Mouse (Mus musculus): ENCODE data around the gene Aif1.

Gene Aif1

DNA sequence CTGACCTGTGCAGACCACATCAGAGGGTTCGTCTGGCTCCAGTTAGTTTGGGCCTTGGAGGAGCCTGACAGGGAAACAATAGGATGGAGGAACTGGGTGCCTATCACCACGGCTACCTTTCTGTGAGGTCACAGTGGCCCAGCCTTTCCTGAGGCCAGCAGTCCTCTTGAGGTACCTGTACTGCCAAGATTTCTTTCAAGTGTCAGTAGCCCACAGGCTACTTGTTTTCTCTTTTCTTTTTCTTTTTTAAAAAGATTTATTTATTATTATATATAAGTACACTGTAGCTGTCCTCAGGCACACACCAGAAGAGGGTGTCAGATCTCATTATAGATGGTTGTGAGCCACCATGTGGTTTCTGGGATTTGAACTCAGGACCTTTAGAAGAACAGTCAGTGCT is at the start of gene Aif1:
Gene Aif1 (minus strand): TSS at position 101 of the 400 bp plus-strand sequence.
- no peak for DNase-seq

DNA sequence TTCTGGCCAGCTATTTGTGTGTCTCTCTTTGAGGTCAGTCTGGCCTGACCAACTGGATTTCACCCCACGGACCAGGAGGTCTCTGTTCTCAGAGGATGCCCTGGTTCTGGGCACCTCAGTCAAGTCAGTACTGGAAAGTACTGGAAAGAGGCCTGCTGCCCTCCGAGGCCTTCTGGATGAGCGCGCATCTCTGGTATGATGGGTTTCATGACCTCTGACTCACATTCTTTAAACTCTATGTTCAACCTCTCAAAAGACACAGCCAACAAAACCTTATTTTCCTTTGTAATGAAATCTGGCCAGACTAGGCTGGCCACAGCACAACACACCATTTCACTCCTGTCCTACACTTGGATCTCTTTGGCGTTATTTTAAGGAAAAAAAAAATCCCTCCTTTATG is 49.6 kb upstream of the Aif1 start:
- DNase-seq, result no peak

DNA sequence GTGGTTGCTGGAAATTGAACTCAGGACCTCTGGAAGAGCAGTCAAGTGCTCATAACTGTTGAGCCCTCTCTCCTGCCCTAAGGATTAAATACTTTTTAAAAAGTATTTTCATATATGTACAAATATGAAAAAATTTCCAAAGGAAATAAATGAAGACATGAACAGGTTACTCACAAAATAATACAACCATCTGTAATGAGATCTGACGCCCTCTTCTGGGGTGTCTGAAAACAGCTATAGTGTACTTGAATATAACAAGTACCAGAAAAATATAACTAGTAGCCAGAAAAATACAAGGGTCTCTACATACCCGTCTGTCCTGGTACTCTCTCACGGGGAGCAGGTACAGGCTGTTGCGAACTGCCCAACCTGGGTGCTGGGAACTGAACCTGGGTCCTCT is 48.8 kb upstream of the Aif1 start:
- no peak for DNase-seq

DNA sequence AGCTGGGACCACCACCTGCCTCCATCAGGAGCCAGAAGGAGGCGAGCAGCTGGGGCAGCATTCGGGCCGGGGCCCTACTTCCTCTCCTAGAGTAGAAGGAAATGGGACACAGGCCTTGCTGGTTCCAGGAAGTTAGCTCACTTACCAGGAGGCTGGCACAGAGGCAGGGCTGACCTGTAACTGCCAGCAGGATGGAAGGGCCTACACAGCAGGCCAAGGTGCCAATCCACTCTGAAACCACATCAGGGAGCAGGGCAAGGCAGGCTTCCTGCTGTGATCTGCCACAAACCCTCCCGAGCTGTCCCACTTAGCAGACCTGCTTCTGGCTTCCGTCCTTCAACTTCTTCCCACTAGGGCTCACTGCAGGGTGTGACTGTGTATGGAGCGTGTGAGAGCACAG is 46.4 kb upstream of the Aif1 start:
- DNase-seq, result no peak

DNA sequence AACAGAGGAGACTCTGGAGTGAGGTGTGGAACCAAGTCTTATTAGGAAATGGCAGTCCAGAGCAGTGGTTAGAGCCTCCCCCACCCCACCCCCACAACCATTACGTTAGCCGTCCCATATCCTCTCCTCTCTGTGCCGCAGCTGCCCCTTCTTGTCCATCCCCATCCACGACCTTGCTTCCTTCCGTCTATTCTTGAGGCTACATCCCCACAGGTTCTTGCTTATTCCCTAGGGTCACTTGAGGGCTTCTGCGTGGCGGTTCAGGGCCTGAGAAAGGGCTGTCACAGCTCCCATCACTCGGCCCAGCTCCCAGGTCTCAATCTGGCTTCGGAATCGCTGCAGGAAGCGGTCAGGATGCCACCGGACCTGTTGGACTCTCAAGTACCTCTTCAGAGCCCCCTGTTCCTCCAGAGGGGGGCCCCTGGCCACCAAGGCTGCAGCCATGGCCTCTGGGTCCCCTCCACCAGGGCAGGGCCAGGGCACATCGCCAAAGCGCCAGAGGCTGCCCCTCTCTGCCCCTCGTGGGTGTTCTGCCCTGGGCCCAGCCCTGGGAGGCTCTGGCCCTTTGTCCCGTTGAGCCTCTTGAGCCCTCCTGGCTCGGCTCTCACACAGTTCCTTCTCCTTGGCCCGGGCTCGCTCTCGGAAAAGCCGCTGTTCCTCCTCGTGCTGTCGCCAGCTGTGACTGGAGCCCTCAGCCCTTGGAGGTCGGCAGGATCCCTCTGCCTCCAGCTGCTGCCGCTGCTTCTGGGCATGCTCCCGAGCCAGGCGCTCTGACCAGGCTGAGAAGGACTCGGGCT is 44.5 kb upstream of the Aif1 start, which contains the start of gene Gm16181:
Gene Gm16181 (plus strand): TSS at position 679 of the 797 bp plus-strand sequence.
- no peak for DNase-seq

DNA sequence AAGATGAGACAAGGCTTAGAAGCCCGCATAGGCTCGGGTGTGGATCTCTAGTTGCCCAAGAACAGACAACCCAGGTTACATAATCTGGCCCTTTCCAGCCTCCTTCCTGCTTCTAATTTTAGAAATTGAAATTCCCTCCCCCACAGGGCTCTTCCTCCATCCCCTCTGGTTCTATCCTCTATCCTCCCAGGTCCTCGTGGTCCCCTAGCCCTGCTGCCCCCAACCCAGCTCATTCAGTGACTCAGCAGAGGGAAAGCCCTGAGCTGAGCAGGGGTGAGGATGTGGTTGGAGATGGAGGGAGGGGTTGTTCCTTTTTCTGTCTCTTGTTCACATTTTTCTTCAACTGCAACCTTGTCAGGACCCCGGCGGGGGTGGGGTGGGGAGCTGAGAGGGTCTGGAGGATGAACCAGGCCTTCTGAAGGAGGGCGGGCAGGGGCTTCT is 43.8 kb upstream of the Aif1 start:
- DNase-seq, result no peak

DNA sequence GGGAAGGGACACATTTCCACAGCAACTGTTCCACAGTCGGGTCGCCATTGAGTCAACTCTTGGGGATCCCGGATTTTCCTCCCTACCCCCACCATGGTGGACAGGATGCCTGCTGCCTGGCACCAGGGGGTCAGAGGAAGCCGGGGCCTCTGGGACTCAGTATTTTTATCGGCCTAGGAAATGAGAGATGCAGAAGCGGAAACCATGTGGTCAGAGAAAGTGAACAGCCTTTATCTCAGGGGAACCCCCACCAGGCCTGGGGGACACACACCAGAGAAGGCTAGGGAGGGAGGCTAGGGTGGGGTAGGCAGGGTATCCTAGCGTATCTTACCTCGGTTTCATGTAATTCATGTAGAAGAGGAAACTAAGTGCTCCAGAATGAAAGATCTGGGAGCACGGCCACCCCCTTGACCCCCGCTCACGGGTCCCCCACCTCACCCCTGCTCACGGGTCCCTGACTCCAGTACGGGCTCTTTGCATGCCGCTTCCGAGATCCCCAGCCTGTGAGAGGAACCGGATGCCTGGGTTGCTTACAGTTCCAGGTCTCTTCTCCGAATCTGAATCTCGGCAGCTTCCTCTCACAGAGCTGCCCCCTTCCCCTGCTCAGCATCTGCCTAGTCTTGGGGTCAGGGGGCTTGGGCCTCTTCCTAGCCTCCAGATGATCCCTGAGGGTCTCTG is 42.8 kb upstream of the Aif1 start:
- no peak for DNase-seq

DNA sequence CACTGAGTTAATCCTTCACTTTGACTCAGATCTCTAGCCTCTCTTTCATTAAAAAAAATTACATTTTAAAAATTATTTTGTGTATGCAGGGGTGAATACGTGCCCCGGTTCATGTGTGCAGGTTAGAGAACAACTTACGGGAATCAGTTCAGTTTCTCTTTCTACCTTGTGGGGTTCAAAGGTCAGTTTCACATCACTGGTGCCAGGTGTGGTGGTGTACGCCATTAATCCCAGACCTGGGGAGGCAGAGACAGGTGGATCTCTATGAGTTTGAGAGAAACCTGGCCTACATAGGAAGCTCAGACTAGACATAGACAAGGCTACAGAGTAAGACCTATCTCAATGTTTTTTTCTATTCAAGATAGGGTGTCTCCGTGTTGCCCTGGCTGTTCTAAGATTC is 37.2 kb upstream of the Aif1 start:
- no peak for DNase-seq

DNA sequence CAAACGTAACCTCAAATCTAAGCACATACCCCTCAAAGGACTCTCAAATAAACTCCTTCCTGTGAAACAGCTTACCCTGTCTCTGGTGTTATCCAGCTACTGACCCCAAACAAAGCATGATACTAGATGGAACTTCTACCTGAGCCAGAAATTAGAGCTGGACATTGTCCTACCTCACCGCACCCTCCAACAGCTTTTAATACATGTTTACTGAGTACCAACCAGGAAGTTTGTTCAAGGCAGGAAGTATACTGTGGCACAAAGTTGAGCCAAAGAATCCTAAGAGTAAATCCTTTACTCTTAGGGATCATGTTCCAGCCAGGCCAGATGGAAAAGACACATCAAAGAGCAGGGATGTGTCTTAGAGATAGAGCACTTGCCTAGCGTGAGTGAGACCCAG is 34.7 kb upstream of the Aif1 start:
- DNase-seq, result no peak

DNA sequence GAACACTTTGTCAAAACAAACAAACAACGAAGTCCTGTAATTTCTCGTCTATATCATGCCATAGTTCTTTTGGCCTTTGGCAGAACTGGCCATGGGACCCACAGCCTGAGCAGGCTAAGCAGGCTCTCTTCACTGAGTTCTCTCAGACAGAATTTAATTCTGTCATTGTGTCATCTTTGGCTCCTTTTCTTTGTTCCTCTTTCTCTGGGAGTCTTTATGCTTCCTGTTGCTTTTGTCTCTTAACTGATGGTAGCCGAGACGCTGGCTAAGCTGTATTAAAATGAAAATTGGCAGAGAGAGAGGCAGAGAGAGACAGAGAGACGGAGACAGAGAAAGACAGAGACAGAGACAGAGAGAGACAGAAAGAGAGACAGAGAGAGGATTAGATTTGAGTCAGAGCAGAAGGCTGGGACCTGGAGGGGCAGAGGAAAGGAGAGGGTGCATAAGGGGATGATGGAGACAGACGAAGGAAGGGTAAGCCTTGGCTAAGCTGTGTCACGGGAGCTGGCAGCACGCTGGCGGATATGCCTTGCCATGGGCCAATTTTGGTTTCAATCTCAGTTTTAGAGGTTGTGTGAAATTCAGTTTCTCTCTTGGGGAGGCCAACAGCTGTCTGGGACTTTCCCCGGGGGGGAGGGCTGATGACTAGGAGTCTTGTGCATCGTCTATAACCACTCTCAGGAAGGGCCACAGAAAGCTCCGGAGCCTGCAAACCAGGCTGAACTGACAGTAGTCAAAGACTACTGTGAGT is 34.1 kb upstream of the Aif1 start:
- DNase-seq, result no peak

DNA sequence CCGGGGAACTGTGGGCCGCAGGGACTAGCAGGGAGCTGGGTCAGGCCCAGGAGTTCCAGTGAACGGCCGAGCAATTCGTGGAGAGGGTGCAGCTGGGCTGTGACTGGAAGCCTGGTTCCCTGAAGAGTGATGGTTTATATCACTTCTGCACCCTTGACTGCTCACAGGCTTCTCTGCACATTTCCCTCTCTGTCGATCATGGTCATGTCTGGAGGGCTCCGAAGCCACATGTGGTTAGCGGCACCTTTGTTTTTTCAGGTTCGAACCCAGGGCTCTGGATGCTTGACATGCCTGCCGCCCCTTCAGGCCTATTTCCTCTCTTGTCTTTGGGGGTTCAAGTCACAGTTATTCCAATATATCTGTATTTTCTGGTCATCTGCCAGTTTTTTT is 29.5 kb upstream of the Aif1 start:
- DNase-seq, result no peak

DNA sequence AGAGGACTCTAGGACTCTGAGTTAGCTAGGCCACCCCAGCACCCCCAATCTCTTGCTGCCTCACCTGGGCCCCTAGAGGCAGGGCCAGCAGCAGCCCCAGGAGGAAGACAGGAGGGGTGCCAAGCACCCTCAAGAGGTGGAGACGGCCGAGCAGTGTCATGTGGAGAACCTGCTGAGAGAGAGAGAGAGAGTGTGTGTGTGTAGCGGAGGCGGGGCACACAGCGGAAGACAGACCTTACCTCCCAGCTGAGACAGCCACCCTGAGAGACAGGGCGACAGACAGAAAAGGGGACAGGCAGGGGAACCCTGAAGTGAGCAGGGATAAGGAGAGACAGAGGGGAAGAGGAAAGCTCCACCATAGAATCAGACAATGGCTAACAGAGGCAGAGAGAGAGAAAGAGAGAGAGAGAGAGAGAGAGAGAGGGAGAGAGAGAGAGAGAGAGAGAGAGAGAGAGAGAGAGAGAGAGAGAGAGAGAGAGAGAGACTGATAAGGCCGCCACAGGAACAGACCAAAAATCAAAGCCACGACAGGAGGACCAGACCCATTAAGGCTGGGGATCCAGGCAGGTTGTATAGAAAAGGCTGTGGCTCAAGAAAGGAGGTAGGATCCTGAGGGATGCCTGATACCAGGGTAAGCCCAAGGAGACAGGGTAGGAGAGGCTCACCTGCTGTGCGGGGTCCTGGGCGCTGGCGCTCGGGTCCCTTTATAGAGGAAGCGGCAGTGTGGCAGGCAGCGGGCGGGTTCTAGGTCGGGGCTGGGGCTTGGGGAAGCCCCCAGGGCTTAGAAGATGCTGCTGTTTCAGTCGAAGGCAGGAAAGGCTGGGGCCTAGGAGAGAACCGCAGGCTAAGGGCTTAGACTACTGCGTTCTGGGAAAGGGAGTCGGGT is 28.9 kb upstream of the Aif1 start, which contains the start of gene Lta:
Gene Lta (minus strand): TSS at position 858 of the 886 bp plus-strand sequence.
- no peak for DNase-seq

DNA sequence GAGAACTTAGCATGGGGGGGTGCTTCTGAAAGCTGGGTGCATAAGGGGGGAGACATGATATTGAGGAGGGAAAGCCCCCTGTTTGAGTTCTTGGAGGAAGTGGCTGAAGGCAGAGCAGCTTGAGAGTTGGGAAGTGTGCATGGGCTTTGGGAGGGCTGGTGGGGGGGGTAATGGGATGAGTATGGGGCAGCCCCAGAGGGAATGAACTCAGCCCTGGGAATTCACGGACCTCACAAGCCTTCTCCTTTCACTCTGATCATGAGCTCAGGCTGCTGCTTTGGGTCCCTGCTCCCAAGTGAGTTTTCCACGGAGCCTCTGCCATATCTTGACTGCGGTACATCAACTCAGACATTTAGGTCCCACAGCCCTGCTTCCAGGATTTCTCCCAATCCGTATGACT is 26.6 kb upstream of the Aif1 start:
- no peak for DNase-seq

DNA sequence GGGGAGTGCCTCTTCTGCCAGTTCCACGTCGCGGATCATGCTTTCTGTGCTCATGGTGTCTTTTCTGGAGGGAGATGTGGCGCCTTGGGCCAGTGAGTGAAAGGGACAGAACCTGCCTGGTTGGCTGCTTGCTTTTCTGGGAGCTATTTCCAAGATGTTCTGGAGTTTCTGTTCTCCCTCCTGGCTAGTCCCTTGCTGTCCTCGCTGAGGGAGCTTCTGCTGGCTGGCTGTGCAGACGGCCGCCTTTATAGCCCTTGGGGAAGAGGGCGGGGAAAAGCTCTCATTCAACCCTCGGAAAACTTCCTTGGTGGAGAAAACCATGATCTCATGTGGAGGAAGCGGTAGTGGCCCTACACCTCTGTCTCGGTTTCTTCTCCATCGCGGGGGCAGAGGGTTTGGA is 25.9 kb upstream of the Aif1 start, which contains the start of gene Tnf:
Gene Tnf (minus strand): TSS at position 221 of the 400 bp plus-strand sequence.
- DNase-seq, result no peak

DNA sequence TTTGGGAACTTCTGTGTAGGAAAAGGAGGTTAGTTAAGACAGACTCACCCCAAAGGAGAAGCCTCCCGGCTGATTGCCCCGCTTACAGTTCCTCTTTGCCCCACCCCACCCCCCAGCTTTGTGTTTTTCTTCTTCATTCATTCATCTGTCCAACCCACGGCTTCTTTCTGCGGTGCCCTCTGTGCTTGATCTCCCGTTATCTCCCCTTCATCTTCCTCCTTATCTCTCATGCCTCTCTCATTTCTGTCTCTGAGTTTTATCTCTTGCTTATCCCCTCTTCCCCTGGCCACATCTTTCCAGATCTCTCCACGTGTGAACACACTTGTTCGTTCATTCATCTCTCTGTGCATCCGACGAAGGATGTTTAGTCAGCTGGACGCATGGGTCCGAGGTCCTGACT is 25.3 kb upstream of the Aif1 start:
- DNase-seq, result no peak

DNA sequence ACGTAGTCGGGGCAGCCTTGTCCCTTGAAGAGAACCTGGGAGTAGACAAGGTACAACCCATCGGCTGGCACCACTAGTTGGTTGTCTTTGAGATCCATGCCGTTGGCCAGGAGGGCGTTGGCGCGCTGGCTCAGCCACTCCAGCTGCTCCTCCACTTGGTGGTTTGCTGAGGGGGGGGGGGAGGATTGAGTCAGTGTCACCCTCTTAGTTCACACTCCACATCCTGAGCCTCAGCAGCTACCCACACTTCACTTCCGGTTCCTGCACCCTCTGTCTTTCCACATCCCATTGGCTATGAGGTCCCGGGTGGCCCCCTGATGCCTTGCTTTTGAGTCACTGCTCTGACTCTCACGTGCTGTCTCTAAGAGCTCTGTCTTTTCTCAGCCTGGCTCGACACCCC is 24.5 kb upstream of the Aif1 start:
- no peak for DNase-seq

DNA sequence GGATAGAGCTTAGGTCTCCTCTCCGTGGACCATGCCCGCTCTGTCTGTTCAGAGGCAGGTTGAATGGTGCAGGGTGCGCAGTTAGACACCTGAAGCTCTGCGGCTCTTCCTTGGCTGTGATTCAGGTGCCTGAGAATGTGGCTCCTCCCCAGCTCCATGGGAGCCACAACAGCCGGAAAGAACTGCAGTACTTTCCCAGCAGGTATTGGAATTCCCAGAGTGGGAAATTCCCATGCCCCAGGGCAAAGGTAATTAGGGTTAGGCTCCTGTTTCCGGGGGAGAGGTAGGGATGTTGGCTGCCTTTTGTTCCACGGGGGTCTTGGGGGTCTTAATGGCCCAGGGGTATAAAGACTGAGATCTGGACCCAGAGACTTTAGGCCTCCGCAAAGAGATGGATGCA is 23.1 kb upstream of the Aif1 start:
- no peak for DNase-seq

DNA sequence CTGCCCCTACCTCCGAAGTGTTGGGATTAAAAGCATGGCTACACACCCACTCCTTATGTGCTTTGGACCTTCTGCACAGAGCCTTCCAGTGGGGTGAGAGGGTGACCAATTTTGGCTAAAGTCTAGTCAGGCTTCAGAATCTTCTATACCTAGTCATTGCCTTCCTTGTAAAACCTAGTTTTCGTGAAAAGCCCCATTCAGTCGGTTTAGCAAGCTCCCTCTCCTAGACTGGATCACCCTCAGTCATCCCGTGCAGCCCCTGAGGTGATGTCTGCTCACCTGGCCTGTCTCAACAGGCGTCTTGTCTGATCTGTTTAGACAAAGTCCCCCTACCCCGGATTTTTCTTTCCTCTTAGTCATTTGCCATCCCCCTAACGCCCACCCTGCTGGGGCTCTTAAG is 22.2 kb upstream of the Aif1 start:
- DNase-seq, result no peak

DNA sequence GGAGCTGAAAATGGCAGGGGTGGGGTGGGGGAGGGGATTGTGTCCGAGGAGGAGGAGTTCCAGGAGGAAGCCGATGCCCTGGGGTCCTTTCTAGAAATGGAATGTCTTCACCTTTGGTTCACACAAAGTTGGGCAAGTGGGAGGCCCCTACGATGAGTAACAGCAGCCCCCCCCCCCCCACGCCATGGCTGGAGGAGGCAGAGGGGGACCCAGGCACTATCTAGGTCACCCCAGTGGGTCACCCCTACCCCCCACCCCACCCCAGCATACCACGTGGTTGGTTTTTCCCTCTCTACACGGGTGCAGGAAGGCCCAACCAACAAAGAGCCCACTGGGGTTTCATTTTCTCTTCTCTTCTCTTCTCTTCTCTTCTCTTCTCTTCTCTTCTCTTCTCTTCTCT is 21.3 kb upstream of the Aif1 start:
- no peak for DNase-seq

DNA sequence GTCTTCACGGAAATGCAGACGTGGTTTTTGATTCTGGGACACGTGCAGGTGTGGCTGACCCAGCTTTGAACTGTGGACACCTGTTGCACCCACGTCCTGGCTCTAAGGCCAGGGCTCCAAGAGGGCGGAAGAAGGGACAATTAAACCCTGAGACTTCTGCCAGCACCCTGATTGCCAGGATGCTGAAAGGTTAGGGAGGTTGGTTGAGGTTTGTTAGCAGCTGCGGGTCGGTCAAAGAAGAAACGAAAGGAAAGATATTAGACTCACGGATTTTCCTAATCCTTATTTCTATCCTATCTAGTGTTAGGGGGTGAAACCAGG is 20.4 kb upstream of the Aif1 start:
- no peak for DNase-seq

DNA sequence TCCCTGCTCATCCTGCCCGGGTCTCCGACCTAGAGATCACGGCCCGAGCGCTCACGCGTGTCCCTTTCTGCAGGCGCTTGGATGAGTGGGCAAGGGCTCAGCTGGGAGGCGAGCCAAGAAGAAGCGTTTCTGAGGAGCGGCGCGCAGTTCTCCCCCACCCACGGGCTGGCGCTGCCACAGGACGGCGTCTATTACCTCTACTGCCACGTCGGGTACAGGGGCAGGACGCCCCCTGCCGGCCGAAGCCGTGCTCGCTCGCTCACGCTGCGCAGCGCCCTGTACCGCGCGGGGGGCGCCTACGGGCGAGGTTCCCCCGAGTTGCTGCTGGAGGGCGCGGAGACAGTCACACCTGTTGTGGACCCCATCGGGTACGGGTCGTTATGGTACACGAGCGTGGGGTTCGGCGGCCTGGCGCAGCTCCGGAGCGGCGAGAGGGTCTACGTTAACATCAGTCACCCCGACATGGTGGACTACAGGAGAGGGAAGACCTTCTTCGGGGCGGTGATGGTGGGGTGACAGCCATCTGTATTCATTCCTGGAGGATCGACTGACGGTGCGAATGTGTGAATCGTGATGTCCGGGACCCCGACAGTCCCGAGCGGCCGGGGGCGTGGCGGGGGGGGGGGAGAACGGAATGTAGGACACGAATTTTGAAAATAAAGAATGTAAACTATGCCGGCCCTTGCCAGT is 19.9 kb upstream of the Aif1 start:
- DNase-seq, result peak; percentile 86
